Mouse (Mus musculus) neural tube, embryonic 15.5 days (tissue): ENCODE measurements around the gene Pilrb2. TPM values are rescaled to one million over a fixed set of nuclear protein-coding genes. Genes with fewer than 3 reads are reported as not detected.
"Not testable (repeated sequence)": the region's sequence is repeated elsewhere in the genome, so short reads cannot be mapped to it uniquely, and the experiment has no call there.

ENCODE experiments used
- ATAC-seq: fragments of 200-750 bp; cut with Nextera tagmentation; 2 replicates; pipeline ENCODE4 v1.8.0; 2017; ENCODE audit warnings: mild to moderate bottlenecking, moderate TSS enrichment, moderate library complexity; ENCODE audit not compliant: low FRiP score
- H3K27ac ChIP-seq: fragments of 300-500 bp; sonication (generic); replicated peaks from 2 replicates; pipeline ENCODE4 v1.5.1; 2015; ENCODE audit warnings: mild to moderate bottlenecking, inconsistent platforms
- H3K27me3 ChIP-seq: fragments of 300-500 bp; sonication (generic); replicated peaks from 2 replicates; pipeline ENCODE4 v1.6.1; 2015; ENCODE audit warnings: inconsistent platforms
- H3K36me3 ChIP-seq: fragments of 300-500 bp; sonication (generic); 2 replicates; pipeline ENCODE4 v1.6.1; 2015; ENCODE audit warnings: inconsistent platforms
- H3K4me1 ChIP-seq: fragments of 300-500 bp; sonication (generic); 2 replicates; pipeline ENCODE4 v1.6.1; 2015; ENCODE audit warnings: inconsistent platforms
- H3K4me2 ChIP-seq: fragments of 300-500 bp; sonication (generic); 2 replicates; pipeline ENCODE4 v1.6.1; 2015; ENCODE audit warnings: inconsistent platforms, mild to moderate bottlenecking, moderate library complexity
- H3K4me3 ChIP-seq: fragments of 300-500 bp; sonication (generic); replicated peaks from 2 replicates; pipeline ENCODE4 v1.5.1; 2015; ENCODE audit warnings: mild to moderate bottlenecking, inconsistent platforms
- H3K9ac ChIP-seq: fragments of 300-500 bp; sonication (generic); replicated peaks from 2 replicates; pipeline ENCODE4 v1.6.1; 2015; ENCODE audit warnings: mild to moderate bottlenecking, inconsistent platforms
- H3K9me3 ChIP-seq: fragments of 300-500 bp; sonication (generic); replicated peaks from 2 replicates; pipeline ENCODE4 v1.6.1; 2016; ENCODE audit warnings: inconsistent platforms
- WGBS: fragments of 180-500 bp; shearing (Covaris S2); methylation state at CpG from one replicate; pipeline ENCODE4 v1.1.7; 2015; ENCODE audit warnings: mixed read lengths; 5-methylcytosine and 5-hydroxymethylcytosine counted together
- polyA plus RNA-seq: library from polyadenylated mRNA; unstranded; fragments of >200 nt; fragmentation: Nextera tagmentation; extraction: Ambion mirVana; gene quantifications from 2 replicates; pipeline ENCODE4 v1.2.1, GENCODE M21; 2015

Gene Pilrb2
- polyA plus RNA-seq, 1 experiment from 2014 or later = not detected

GRCm38 (mm10) chr5:137872381-137872702 lies 727 bp upstream of the Pilrb2 start:
- not testable (repeated sequence) for H3K9ac ChIP-seq, H3K4me2 ChIP-seq, H3K4me1 ChIP-seq, H3K9me3 ChIP-seq, H3K4me3 ChIP-seq, ATAC-seq, H3K27me3 ChIP-seq, H3K36me3 ChIP-seq, H3K27ac ChIP-seq
- 37% methylated on average over 1 of the region's 1 CpGs for WGBS

- not testable (repeated sequence) for H3K4me3 ChIP-seq
These were observed 3.0 kb downstream of the Pilrb2 start for GRCm38 (mm10) chr5:137868600-137868999.

GRCm38 (mm10) chr5:137864008-137864407 lies 7.6 kb downstream of the Pilrb2 start:
- 88% methylated on average over 1 of the region's 1 CpGs for WGBS
- not testable (repeated sequence) for H3K4me3 ChIP-seq, H3K27ac ChIP-seq, H3K4me1 ChIP-seq, ATAC-seq, H3K9ac ChIP-seq, H3K9me3 ChIP-seq, H3K4me2 ChIP-seq, H3K27me3 ChIP-seq, H3K36me3 ChIP-seq

More at GRCm38 (mm10) chr5:137868600-137868999, 3.0 kb downstream of the Pilrb2 start:
- H3K27me3 ChIP-seq, H3K9ac ChIP-seq, H3K4me1 ChIP-seq, H3K36me3 ChIP-seq, H3K9me3 ChIP-seq, ATAC-seq, H3K27ac ChIP-seq, H3K4me2 ChIP-seq: not testable (repeated sequence)
- WGBS = 78% methylated on average over 2 of the region's 2 CpGs

GRCm38 (mm10) chr5:137857960-137858710 lies 13.5 kb downstream of the Pilrb2 start, which contains the start of gene Pilrb1:
TSS of gene Pilrb1 (minus strand) at chr5:137858106.
- not testable (repeated sequence) for H3K36me3 ChIP-seq, H3K4me1 ChIP-seq
- 83% methylated on average over 2 of the region's 2 CpGs for WGBS

GRCm38 (mm10) chr5:137856870-137857269 lies 14.7 kb downstream of the Pilrb2 start:
- not testable (repeated sequence) for H3K9me3 ChIP-seq, H3K27ac ChIP-seq, H3K9ac ChIP-seq, H3K4me2 ChIP-seq, ATAC-seq, H3K4me3 ChIP-seq, H3K4me1 ChIP-seq, H3K36me3 ChIP-seq, H3K27me3 ChIP-seq
- WGBS = 73% methylated on average over 4 of the region's 5 CpGs

More at GRCm38 (mm10) chr5:137857960-137858710, 13.5 kb downstream of the Pilrb2 start, which contains the start of gene Pilrb1:
- not testable (repeated sequence) for ATAC-seq, H3K4me2 ChIP-seq, H3K9ac ChIP-seq, H3K4me3 ChIP-seq, H3K27me3 ChIP-seq, H3K27ac ChIP-seq, H3K9me3 ChIP-seq

- 86% methylated on average over 3 of the region's 3 CpGs for WGBS
- not testable (repeated sequence) for H3K27ac ChIP-seq
These were observed 16.7 kb downstream of the Pilrb2 start for GRCm38 (mm10) chr5:137854907-137855306.

GRCm38 (mm10) chr5:137850313-137850712 lies 21.3 kb downstream of the Pilrb2 start:
- WGBS = 91% methylated on average over 1 of the region's 1 CpGs
- H3K9me3 ChIP-seq, H3K4me3 ChIP-seq, H3K4me2 ChIP-seq, H3K36me3 ChIP-seq, H3K9ac ChIP-seq, H3K4me1 ChIP-seq, H3K27ac ChIP-seq, ATAC-seq, H3K27me3 ChIP-seq: not testable (repeated sequence)

More at GRCm38 (mm10) chr5:137854907-137855306, 16.7 kb downstream of the Pilrb2 start:
- H3K4me2 ChIP-seq, H3K27me3 ChIP-seq, H3K9ac ChIP-seq, H3K9me3 ChIP-seq, H3K4me3 ChIP-seq, ATAC-seq, H3K36me3 ChIP-seq, H3K4me1 ChIP-seq: not testable (repeated sequence)

- H3K9ac ChIP-seq, H3K36me3 ChIP-seq, H3K27ac ChIP-seq, ATAC-seq, H3K27me3 ChIP-seq, H3K4me3 ChIP-seq, H3K4me2 ChIP-seq, H3K4me1 ChIP-seq, H3K9me3 ChIP-seq: not testable (repeated sequence)
These were observed 34.5 kb downstream of the Pilrb2 start for GRCm38 (mm10) chr5:137837110-137837509.

GRCm38 (mm10) chr5:137836611-137837010 lies 35.0 kb downstream of the Pilrb2 start:
- Histone ChIP-seq H3K4me1 (no peaks in the 10 kb centered on the region), H3K9me3 (no peaks in the 10 kb centered on the region), H3K4me2 (no peak overlapping the region), H3K9ac (no peak overlapping the region), H3K27me3 (no peaks in the 10 kb centered on the region), H3K36me3 (no peaks in the 10 kb centered on the region), H3K27ac (no peak overlapping the region), H3K4me3 (no peak overlapping the region)
- no peak for ATAC-seq

- not testable (repeated sequence) for H3K36me3 ChIP-seq, H3K9me3 ChIP-seq, H3K27ac ChIP-seq, H3K27me3 ChIP-seq, ATAC-seq, H3K4me2 ChIP-seq, H3K4me1 ChIP-seq, H3K4me3 ChIP-seq, H3K9ac ChIP-seq
- WGBS = 60% methylated on average over 2 of the region's 2 CpGs
These were observed 35.6 kb downstream of the Pilrb2 start, which contains the start of gene Pilra for GRCm38 (mm10) chr5:137835966-137836520. TSS of gene Pilra (minus strand) at chr5:137836281.

GRCm38 (mm10) chr5:137833500-137833899 lies 38.1 kb downstream of the Pilrb2 start:
- no peaks in the 10 kb centered on the region for H3K4me1 ChIP-seq

GRCm38 (mm10) chr5:137831506-137831905 lies 40.1 kb downstream of the Pilrb2 start:
- ATAC-seq = no peak
- no peaks in the 10 kb centered on the region for H3K4me1 ChIP-seq
- H3K4me3 ChIP-seq = no peak overlapping the region
- no peaks in the 10 kb centered on the region for H3K9me3 ChIP-seq
- H3K27ac ChIP-seq = no peak overlapping the region
- WGBS = 81% methylated on average over 6 of the region's 6 CpGs
- H3K27me3 ChIP-seq = no peaks in the 10 kb centered on the region
- no peaks in the 10 kb centered on the region for H3K36me3 ChIP-seq
- H3K9ac ChIP-seq = no peak overlapping the region
- H3K4me2 ChIP-seq = no peak overlapping the region

More at GRCm38 (mm10) chr5:137833500-137833899, 38.1 kb downstream of the Pilrb2 start:
- H3K27me3 ChIP-seq = no peaks in the 10 kb centered on the region
- no peak for ATAC-seq
- H3K4me2 ChIP-seq = no peak overlapping the region
- no peaks in the 10 kb centered on the region for H3K36me3 ChIP-seq
- H3K4me3 ChIP-seq = no peak overlapping the region
- H3K27ac ChIP-seq = no peak overlapping the region
- H3K9me3 ChIP-seq = no peaks in the 10 kb centered on the region
- 74% methylated on average over 4 of the region's 4 CpGs for WGBS
- H3K9ac ChIP-seq = no peak overlapping the region
